In the genomic region with DNA sequence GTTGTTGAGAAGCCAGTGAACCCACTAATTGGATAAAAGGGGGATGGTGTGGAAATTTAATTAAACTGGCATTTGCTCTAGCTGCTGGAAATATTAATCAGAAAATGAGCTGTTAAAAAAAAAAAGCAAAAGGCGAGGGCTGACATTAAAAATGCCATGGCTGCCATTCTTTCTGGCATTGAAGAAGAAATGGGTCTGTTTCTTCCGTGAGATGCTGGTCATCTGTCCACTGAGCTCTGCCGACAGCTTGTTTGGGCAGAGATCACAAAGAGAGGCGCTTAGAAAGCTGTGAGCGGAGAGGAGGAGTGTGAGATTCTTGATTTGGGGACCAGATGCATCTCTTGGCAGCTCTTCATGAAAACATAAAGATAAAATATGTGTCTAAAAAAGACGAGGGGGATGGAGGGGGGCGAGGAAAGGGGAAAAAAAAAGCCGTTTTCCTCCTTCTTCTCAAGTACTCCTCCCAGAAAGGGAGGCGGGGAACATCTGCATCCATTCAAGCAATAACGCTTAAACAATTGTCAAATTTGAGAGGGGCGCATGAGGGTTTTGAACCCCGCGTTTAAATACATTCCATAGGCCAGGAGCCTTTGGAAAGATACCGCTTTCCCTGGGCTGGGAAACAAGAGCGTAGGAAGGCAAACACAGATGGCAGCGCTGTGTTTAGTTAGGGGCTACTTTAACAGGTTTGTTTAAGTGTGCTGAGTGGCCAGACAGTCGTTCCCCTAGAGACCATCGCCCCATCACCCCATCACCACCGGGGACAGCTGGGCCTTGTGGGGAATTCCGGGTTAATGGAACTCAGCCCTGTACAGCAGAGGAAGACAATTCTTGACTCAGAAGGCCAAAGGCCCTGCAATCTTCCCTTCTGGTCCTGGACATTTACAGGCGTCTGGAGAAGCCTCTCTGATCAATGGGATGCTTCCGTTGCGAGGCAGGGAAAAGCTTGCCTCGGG, we compare ENCODE assay signal across 8 mouse cellular contexts.
DNase-seq lines count a peak whose midpoint lies in the region; ATAC-seq lines count a peak whose summit lies in the region.

No protein-coding gene starts in this region.

- no peak overlapping the region for H3K4me2 ChIP-seq in hindbrain, embryonic 11.5 days (replicated peaks; ENCODE audit: low read depth, low read length)

- DNase-seq in MN1 (ENCODE audit: low spot score) = peak; percentile 58
- peak; percentile 42 for DNase-seq in embryo, embryonic 10.5 days (ENCODE audit: low spot score)
- DNase-seq in hindbrain, embryonic 11.5 days (ENCODE audit: low spot score) = peak; percentile 20
- peak; percentile 37 for DNase-seq in mesoderm, embryonic 11.5 days (ENCODE audit: low read depth, low spot score)
- no peak for DNase-seq in thymus, postnatal 0 days (ENCODE audit: low spot score)
- no peak for DNase-seq in B cell, adult 2 months
- DNase-seq in gastrocnemius, adult 18-20 months (ENCODE audit: low spot score) = no peak

- no peak overlapping the region for H3K4me3 ChIP-seq in hindbrain, embryonic 11.5 days (ENCODE audit: low read depth, low read length)

- H3K9ac ChIP-seq in hindbrain, embryonic 11.5 days (ENCODE audit: low read depth, low read length) = no peak overlapping the region

- 61% methylated on average over 24 of the region's 24 CpGs for WGBS in hindbrain, embryonic 11.5 days

- H3K27me3 ChIP-seq in hindbrain, embryonic 11.5 days (ENCODE audit: control insufficient read depth, insufficient read depth, low read length) = no peaks in the 10 kb centered on the region

- H3K36me3 ChIP-seq in hindbrain, embryonic 11.5 days (ENCODE audit: control insufficient read depth, insufficient read depth, low read length) = no peaks in the 10 kb centered on the region

- H3K9me3 ChIP-seq in hindbrain, embryonic 11.5 days (ENCODE audit: control insufficient read depth, low read length) = no peaks in the 10 kb centered on the region

- no peak for ATAC-seq in hindbrain, embryonic 11.5 days (ENCODE audit: low FRiP score)
- no peak for ATAC-seq in megakaryocyte progenitor cell, adult 5-6 weeks (replicated peaks; ENCODE audit: poor library complexity)

- H3K4me1 ChIP-seq in hindbrain, embryonic 11.5 days (replicated peaks; ENCODE audit: control insufficient read depth, insufficient read depth, low read length) = no peaks in the 10 kb centered on the region

- H3K27ac ChIP-seq in hindbrain, embryonic 11.5 days (ENCODE audit: low read depth, low read length) = no peak overlapping the region; the same call in 1 of the 2 replicates

Comparison
In these comparisons a context has a peak if more than half of its experiments do, and no peak if none do; other contexts are left out.
1. DNase-seq: peak in MN1 (single experiment), embryo, embryonic 10.5 days (single experiment), hindbrain, embryonic 11.5 days (single experiment) and mesoderm, embryonic 11.5 days (single experiment); none in thymus, postnatal 0 days (single experiment), B cell, adult 2 months (0 of 2) and gastrocnemius, adult 18-20 months (single experiment).